In genomic region chr2:92917405-92918142, GRCm38 (mm10) we compare ENCODE assay signal across 11 mouse cellular contexts. TPM values are rescaled to one million over a fixed set of nuclear protein-coding genes. Genes with fewer than 3 reads are reported as not detected.
DNase-seq lines count a peak whose midpoint lies in the region; ATAC-seq and TF ChIP-seq lines count a peak whose summit lies in the region.
"Had no signal": no experiment of that assay in that cellular context is flagged by ENCODE, and none has a peak within 500 bp of the region (broad histone marks: within the 10 kb centered on the region; RNA-seq: fewer than 3 reads in every experiment).

No protein-coding gene starts in this region.

- H3K27ac ChIP-seq in left cerebral cortex, adult 2 months = peak overlapping the region; percentile 88
- no peak overlapping the region for H3K27ac ChIP-seq in hindbrain, embryonic 12.5 days
- no peak overlapping the region for H3K27ac ChIP-seq in kidney, adult 2 months (ENCODE audit: insufficient read depth, low read depth, low read length)
- 0 out of 2 replicates have a peak overlapping the region, but pooled peaks have one; percentile 48 for H3K27ac ChIP-seq in midbrain, embryonic 16.5 days (ENCODE audit: low read length)

- intact Hi-C loops in left cerebral cortex, adult 2 months (cut with DNase I) = loop anchor here (2.0 kb wide), 1 partner anchor 17 kb away; no protein-coding TSS in a partner anchor
- intact Hi-C loops in left cerebral cortex, postnatal 4 days (cut with DNase I) = no loop called here

- no peak for DNase-seq in left cerebral cortex, adult 2 months (ENCODE audit: extremely low spot score in 1 of 2, low spot score in 2 of 2)
- no peak for DNase-seq in left cerebral cortex, postnatal 4 days
- DNase-seq in kidney, adult 2 months = peak; percentile 29
- DNase-seq in testis, postnatal 14 days (ENCODE audit: low spot score) = no peak
- no peak for DNase-seq in heart, adult 18-20 months
- DNase-seq: adrenal gland, adult 2 months; lung, adult 18-20 months had no signal

- no peaks in the 10 kb centered on the region for H3K36me3 ChIP-seq in hindbrain, embryonic 12.5 days
- no peaks in the 10 kb centered on the region for H3K36me3 ChIP-seq in kidney, adult 2 months (ENCODE audit: control insufficient read depth, insufficient read depth, low read length)
- no peaks in the 10 kb centered on the region for H3K36me3 ChIP-seq in midbrain, embryonic 16.5 days (ENCODE audit: control insufficient read depth, insufficient read depth, low read length)

- H3K9me3 ChIP-seq in hindbrain, embryonic 12.5 days (replicated peaks) = no peaks in the 10 kb centered on the region
- H3K9me3 ChIP-seq in midbrain, embryonic 16.5 days (replicated peaks; ENCODE audit: control insufficient read depth, low read length, poor library complexity, severe bottlenecking) = no peaks in the 10 kb centered on the region

- peaks cover 58% of the 10 kb centered on the region for H3K4me1 ChIP-seq in hindbrain, embryonic 12.5 days
- no peaks in the 10 kb centered on the region for H3K4me1 ChIP-seq in kidney, adult 2 months (ENCODE audit: control insufficient read depth, insufficient read depth, low read length)
- H3K4me1 ChIP-seq in midbrain, embryonic 16.5 days (ENCODE audit: control insufficient read depth, insufficient read depth, low read length) = peaks cover 61% of the 10 kb centered on the region

- 47% methylated on average over 7 of the region's 7 CpGs for WGBS in hindbrain, embryonic 12.5 days
- 37% methylated on average over 7 of the region's 7 CpGs for WGBS in kidney, adult 2 months
- 35% methylated on average over 7 of the region's 7 CpGs for WGBS in midbrain, embryonic 16.5 days

- no peak for TF ChIP-seq POLR2A in kidney, adult 2 months (IDR thresholded peaks at IDR 0.05; ENCODE audit: low read depth, low read length)

- H3K9ac ChIP-seq in hindbrain, embryonic 12.5 days = no peak overlapping the region
- H3K9ac ChIP-seq in midbrain, embryonic 16.5 days (ENCODE audit: low read depth, low read length) = peak overlapping the region; percentile 58

- peak overlapping the region; percentile 41 for H3K4me3 ChIP-seq in left cerebral cortex, adult 2 months
- no peak overlapping the region for H3K4me3 ChIP-seq in hindbrain, embryonic 12.5 days
- no peak overlapping the region for H3K4me3 ChIP-seq in kidney, adult 2 months (ENCODE audit: insufficient read depth, low read depth, low read length)
- H3K4me3 ChIP-seq in midbrain, embryonic 16.5 days (ENCODE audit: low read depth, low read length) = peak overlapping the region; percentile 9

- H3K4me2 ChIP-seq in hindbrain, embryonic 12.5 days (replicated peaks) = peak overlapping the region; percentile 83
- H3K4me2 ChIP-seq in midbrain, embryonic 16.5 days (ENCODE audit: low read length) = peak overlapping the region; percentile 69

- ATAC-seq in hindbrain, embryonic 12.5 days (ENCODE audit: low FRiP score) = no peak
- no peak for ATAC-seq in midbrain, embryonic 16.5 days
- ATAC-seq in CD4-positive, CD25-positive, alpha-beta regulatory T cell, adult 4 months = no peak

- no peak for TF ChIP-seq CTCF in left cerebral cortex, adult 2 months (IDR thresholded peaks at IDR 0.05)
- no peak for TF ChIP-seq CTCF in kidney, adult 2 months (conservative IDR thresholded peaks at IDR 0.05; ENCODE audit: insufficient read depth, insufficient read length, low read depth, low read length)

- H3K27me3 ChIP-seq in hindbrain, embryonic 12.5 days = peaks cover 14% of the 10 kb centered on the region
- no peaks in the 10 kb centered on the region for H3K27me3 ChIP-seq in kidney, adult 2 months (replicated peaks; ENCODE audit: control insufficient read depth, insufficient read depth, low read length)
- no peaks in the 10 kb centered on the region for H3K27me3 ChIP-seq in midbrain, embryonic 16.5 days (ENCODE audit: control insufficient read depth, insufficient read depth, low read depth, low read length)

RNA-seq across cellular contexts. Expression of gene Syt13, which starts 2.7 kb away (rescaled TPM):
- 100 to 1,000 TPM; 190 to 210 TPM for total RNA-seq in left cerebral cortex, adult 2 months (2021)
- 10 to 100 TPM; 24.3 to 31.7 TPM for total RNA-seq in left cerebral cortex, postnatal 4 days (2021)
- polyA plus RNA-seq in hindbrain, embryonic 12.5 days (2016; fragmentation: Nextera tagmentation; extraction: Ambion mirVana) = 32.7 and 34.2 TPM in 2 replicates
- polyA plus RNA-seq in kidney, adult 2 months (2012; rRNA removed) = 1.6 and 2.0 TPM in 2 replicates
- 112 and 145 TPM in 2 replicates for polyA plus RNA-seq in midbrain, embryonic 16.5 days (2015; fragmentation: Nextera tagmentation; extraction: Ambion mirVana)
- not detected for polyA plus RNA-seq in CD4-positive, CD25-positive, alpha-beta regulatory T cell, adult 4 months (2017; shearing (Covaris generic))
- under 1 TPM; 0.32 to 0.75 TPM for total RNA-seq in heart, adult 18-20 months (2021)
- total RNA-seq: common myeloid progenitor, adult 5-6 weeks had no signal

Comparison
In these comparisons a context has a peak if more than half of its experiments do, and no peak if none do; other contexts are left out.
1. H3K27ac ChIP-seq: peak in left cerebral cortex, adult 2 months (single experiment) and midbrain, embryonic 16.5 days (single experiment); none in hindbrain, embryonic 12.5 days (single experiment) and kidney, adult 2 months (single experiment).
2. H3K4me3 ChIP-seq: peak in left cerebral cortex, adult 2 months (single experiment) and midbrain, embryonic 16.5 days (single experiment); none in hindbrain, embryonic 12.5 days (single experiment) and kidney, adult 2 months (single experiment).
3. RNA of gene Syt13, which starts 2.7 kb away (polyA plus RNA-seq): 112 to 145 TPM in midbrain, embryonic 16.5 days and 32.7 to 34.2 TPM in hindbrain, embryonic 12.5 days; 1.6 to 2.0 TPM in kidney, adult 2 months and not detected in CD4-positive, CD25-positive, alpha-beta regulatory T cell, adult 4 months; every median in the first group is over 10 times any median in the second.